In the genomic region with DNA sequence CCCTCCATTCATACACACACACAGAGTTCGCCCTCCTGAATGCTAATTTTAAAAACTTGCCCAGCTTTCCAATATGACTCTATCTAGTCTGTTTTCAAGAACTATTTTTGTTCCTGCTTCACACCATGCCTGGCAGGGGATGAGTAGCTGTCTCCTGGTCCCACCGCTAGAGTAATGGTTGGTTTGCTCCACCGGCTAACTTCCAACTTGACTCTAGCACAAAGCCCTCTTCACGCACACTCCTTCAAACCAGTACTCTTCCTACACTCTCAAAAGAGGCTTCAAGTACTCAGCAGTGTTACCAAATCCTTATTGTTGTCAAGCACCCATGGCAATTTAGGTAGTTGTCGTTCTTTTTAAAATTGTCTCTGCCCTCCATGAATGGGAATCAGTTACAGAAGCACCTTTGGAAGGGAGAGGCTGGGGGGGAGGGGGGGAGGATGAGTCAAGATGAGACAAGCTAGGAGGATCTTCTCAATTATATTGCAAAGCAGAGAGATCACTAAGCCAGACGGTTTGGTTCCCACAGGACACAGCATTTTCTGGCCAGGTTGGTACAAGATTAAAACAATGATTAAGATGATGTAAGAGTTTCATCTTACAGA, we compare ENCODE assay signal across 8 mouse cellular contexts. TPM values are rescaled to one million over a fixed set of nuclear protein-coding genes. Genes with fewer than 3 reads are reported as not detected.
DNase-seq lines count a peak whose midpoint lies in the region; ATAC-seq lines count a peak whose summit lies in the region.

No protein-coding gene starts in this region.

- H3K36me3 ChIP-seq in erythroblast, embryonic 14.5 days (ENCODE audit: control insufficient read depth), result peaks cover 69% of the 10 kb centered on the region
- H3K36me3 ChIP-seq in liver, embryonic 13.5 days, result peaks cover 39% of the 10 kb centered on the region
- no peaks in the 10 kb centered on the region for H3K36me3 ChIP-seq in stomach, embryonic 16.5 days (ENCODE audit: control insufficient read depth, insufficient read depth, low read length)

- no peaks in the 10 kb centered on the region for H3K9me3 ChIP-seq in erythroblast, embryonic 14.5 days (ENCODE audit: control insufficient read depth, low read length)
- no peaks in the 10 kb centered on the region for H3K9me3 ChIP-seq in liver, embryonic 13.5 days (replicated peaks)
- H3K9me3 ChIP-seq in stomach, embryonic 16.5 days (replicated peaks; ENCODE audit: control insufficient read depth, low read length), result no peaks in the 10 kb centered on the region

- 48% methylated on average over 6 of the region's 6 CpGs for WGBS in liver, embryonic 13.5 days (ENCODE audit: insufficient replicate concordance)
- 75% methylated on average over 6 of the region's 6 CpGs for WGBS in stomach, embryonic 16.5 days

- peaks cover 68% of the 10 kb centered on the region for H3K4me1 ChIP-seq in erythroblast, embryonic 14.5 days (ENCODE audit: control insufficient read depth)
- H3K4me1 ChIP-seq in liver, embryonic 13.5 days (replicated peaks), result peaks cover 64% of the 10 kb centered on the region
- peaks cover 25% of the 10 kb centered on the region for H3K4me1 ChIP-seq in stomach, embryonic 16.5 days (ENCODE audit: control insufficient read depth, insufficient read depth, low read length)

- no peaks in the 10 kb centered on the region for H3K27me3 ChIP-seq in erythroblast, embryonic 14.5 days (ENCODE audit: control insufficient read depth)
- H3K27me3 ChIP-seq in liver, embryonic 13.5 days, result no peaks in the 10 kb centered on the region
- peaks cover 6% of the 10 kb centered on the region; the same call in 1 of the 2 replicates for H3K27me3 ChIP-seq in stomach, embryonic 16.5 days (ENCODE audit: control insufficient read depth, insufficient read depth, low read length)

- peak overlapping the region; percentile 81 for H3K4me2 ChIP-seq in liver, embryonic 13.5 days
- peak overlapping the region; percentile 96 for H3K4me2 ChIP-seq in stomach, embryonic 16.5 days (ENCODE audit: low read depth, low read length)

- H3K9ac ChIP-seq in liver, embryonic 13.5 days, result peak overlapping the region; percentile 100
- no peak overlapping the region for H3K9ac ChIP-seq in stomach, embryonic 16.5 days (ENCODE audit: low read length)

- ATAC-seq in erythroblast, adult 5-6 weeks (replicated peaks; ENCODE audit: low FRiP score, poor library complexity, severe bottlenecking), result no peak
- no peak for ATAC-seq in liver, embryonic 13.5 days (ENCODE audit: low read depth)
- ATAC-seq in stomach, embryonic 16.5 days (ENCODE audit: insufficient read depth, low FRiP score), result no peak

- H3K27ac ChIP-seq in liver, embryonic 13.5 days, result peak overlapping the region; percentile 96
- no peak overlapping the region for H3K27ac ChIP-seq in stomach, embryonic 16.5 days (ENCODE audit: low read length)

- peak overlapping the region; percentile 68 for H3K4me3 ChIP-seq in erythroblast, embryonic 14.5 days (replicated peaks)
- H3K4me3 ChIP-seq in liver, embryonic 13.5 days (replicated peaks), result peak overlapping the region; percentile 97
- peak overlapping the region; percentile 76 for H3K4me3 ChIP-seq in stomach, embryonic 16.5 days (replicated peaks; ENCODE audit: low read length)

- DNase-seq in right cerebral cortex, adult 18-20 months, result peak; percentile 36
- no peak for DNase-seq in right cerebral cortex, postnatal 14 days
- no peak for DNase-seq in liver, embryonic 13.5 days
- no peak for DNase-seq in layer of hippocampus, adult 8-10 months (ENCODE audit: low spot score in 2 of 2)
- DNase-seq in cerebellum, postnatal 36 days, result no peak

RNA-seq across cellular contexts. Expression of a gene that starts 2.6 kb away (rescaled TPM):
- 9.2 and 14.3 TPM in 2 replicates for polyA plus RNA-seq in erythroblast, embryonic 14.5 days (2012)
- 96.1 and 126 TPM in 2 replicates for total RNA-seq in erythroblast, adult 5-6 weeks (2015; ENCODE audit: low replicate concordance)
- total RNA-seq in erythroblast, adult 5-6 weeks (2017; ENCODE audit: low replicate concordance), result 118 and 177 TPM in 2 replicates
- polyA plus RNA-seq in liver, embryonic 13.5 days (2015; fragmentation: Nextera tagmentation; extraction: Ambion mirVana), result 6.2 and 7.7 TPM in 2 replicates
- 3.1 and 3.6 TPM in 2 replicates for polyA plus RNA-seq in stomach, embryonic 16.5 days (2015; fragmentation: Nextera tagmentation; extraction: Ambion mirVana)
- 10 to 100 TPM; 32.3 to 41.6 (median 36.4) TPM for total RNA-seq in layer of hippocampus, adult 8-10 months (2022)
